Mouse (Mus musculus) liver, embryonic 11.5 days (tissue): ENCODE results near the gene Pdzrn3. TPM values are rescaled to one million over a fixed set of nuclear protein-coding genes. Genes with fewer than 3 reads are reported as not detected.

Source experiments
- ATAC-seq: fragments of 200-750 bp; cut with Nextera tagmentation; replicated peaks from 2 replicates; pipeline ENCODE4 v1.8.0; 2017; ENCODE audit warnings: moderate number of reproducible peaks, mild to moderate bottlenecking, moderate TSS enrichment, moderate library complexity; ENCODE audit not compliant: low FRiP score
- DNase-seq: peaks from one replicate; pipeline ENCODE4 v3.0.0-alpha.2; 2017; ENCODE audit warnings: low spot score
- H3K27ac ChIP-seq: fragments of 300-500 bp; sonication (generic); 2 replicates; pipeline ENCODE4 v1.5.1; 2014; ENCODE audit warnings: mild to moderate bottlenecking, low read depth, low read length, control low read depth
- H3K27me3 ChIP-seq: fragments of 300-500 bp; sonication (generic); replicated peaks from 2 replicates; pipeline ENCODE4 v1.6.1; 2014; ENCODE audit warnings: low read length, mixed read lengths; ENCODE audit not compliant: control insufficient read depth, insufficient read depth
- H3K36me3 ChIP-seq: fragments of 300-500 bp; sonication (generic); 2 replicates; pipeline ENCODE4 v1.6.1; 2014; ENCODE audit warnings: mild to moderate bottlenecking, low read length, moderate library complexity, mixed read lengths; ENCODE audit not compliant: control insufficient read depth, insufficient read depth
- H3K4me1 ChIP-seq: fragments of 300-500 bp; sonication (generic); replicated peaks from 2 replicates; pipeline ENCODE4 v1.6.1; 2014; ENCODE audit warnings: low read length, mixed read lengths; ENCODE audit not compliant: control insufficient read depth, insufficient read depth
- H3K4me2 ChIP-seq: fragments of 300-500 bp; sonication (generic); 2 replicates; pipeline ENCODE4 v1.6.1; 2014; ENCODE audit warnings: mild to moderate bottlenecking, control low read depth, moderate library complexity
- H3K4me3 ChIP-seq: fragments of 300-500 bp; sonication (generic); 2 replicates; pipeline ENCODE4 v1.5.1; 2014; ENCODE audit warnings: low read depth, low read length, control low read depth
- H3K9ac ChIP-seq: fragments of 300-500 bp; sonication (generic); 2 replicates; pipeline ENCODE4 v1.6.1; 2014; ENCODE audit warnings: low read depth, low read length, control low read depth
- H3K9me3 ChIP-seq: fragments of 300-500 bp; sonication (generic); 2 replicates; pipeline ENCODE4 v1.6.1; 2016; ENCODE audit warnings: low read length, inconsistent platforms, mixed read lengths; ENCODE audit not compliant: control insufficient read depth
- WGBS: fragments of 180-500 bp; shearing (Covaris S2); extraction: QIAGEN DNeasy Blood & Tissue Kit; methylation state at CpG from one replicate; pipeline ENCODE4 v1.1.7; 2014; 5-methylcytosine and 5-hydroxymethylcytosine counted together
- polyA plus RNA-seq: library from polyadenylated mRNA; unstranded; fragments of >200 nt; fragmentation: Nextera tagmentation; extraction: Ambion mirVana; gene quantifications from 2 replicates; pipeline ENCODE4 v1.2.1, GENCODE M21; 2014

Pdzrn3 gene
- polyA plus RNA-seq, 1 experiment from 2014 or later, result 4.8 TPM

GRCm38 (mm10) chr6:101259411-101259810 is 118.3 kb downstream of the Pdzrn3 start:
- no peak overlapping the region for H3K4me2 ChIP-seq
- 85% methylated on average over 5 of the region's 5 CpGs for WGBS
- H3K9ac ChIP-seq, result no peak overlapping the region
- no peaks in the 10 kb centered on the region for H3K9me3 ChIP-seq
- no peaks in the 10 kb centered on the region for H3K4me1 ChIP-seq
- H3K36me3 ChIP-seq, result no peaks in the 10 kb centered on the region
- no peak overlapping the region for H3K27ac ChIP-seq
- ATAC-seq (no peak), DNase-seq (no peak)
- H3K4me3 ChIP-seq, result no peak overlapping the region
- H3K27me3 ChIP-seq, result no peaks in the 10 kb centered on the region

DNA sequence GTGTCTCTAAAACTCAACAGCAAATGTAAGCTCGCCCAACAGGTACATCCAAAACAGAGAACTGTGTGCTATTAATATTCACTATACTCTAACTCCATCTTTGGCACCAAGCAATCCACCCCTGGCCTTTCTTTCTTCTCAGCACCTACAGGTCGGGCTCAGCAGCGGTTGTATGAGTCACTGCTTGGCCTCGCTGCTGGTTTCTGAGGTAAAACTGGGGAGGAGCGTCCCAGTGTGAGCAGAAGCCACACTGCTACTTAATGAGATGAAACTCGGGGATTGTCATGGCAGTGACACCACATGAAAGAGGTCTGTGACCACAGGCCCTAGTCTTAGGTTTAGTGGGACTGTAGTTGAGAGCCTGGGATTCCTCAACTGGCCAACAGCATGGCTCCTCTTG is 120.3 kb downstream of the Pdzrn3 start:
- H3K9me3 ChIP-seq, result no peaks in the 10 kb centered on the region
- no peak for ATAC-seq
- H3K4me1 ChIP-seq, result no peaks in the 10 kb centered on the region
- no peak overlapping the region for H3K4me2 ChIP-seq
- WGBS, result 81% methylated on average over 6 of the region's 6 CpGs
- no peaks in the 10 kb centered on the region for H3K36me3 ChIP-seq
- no peak for DNase-seq
- H3K9ac ChIP-seq, result no peak overlapping the region
- H3K4me3 ChIP-seq, result no peak overlapping the region
- no peaks in the 10 kb centered on the region for H3K27me3 ChIP-seq
- no peak overlapping the region for H3K27ac ChIP-seq

GRCm38 (mm10) chr6:101254652-101255051 is 123.0 kb downstream of the Pdzrn3 start:
- 59% methylated on average over 4 of the region's 4 CpGs for WGBS

DNA sequence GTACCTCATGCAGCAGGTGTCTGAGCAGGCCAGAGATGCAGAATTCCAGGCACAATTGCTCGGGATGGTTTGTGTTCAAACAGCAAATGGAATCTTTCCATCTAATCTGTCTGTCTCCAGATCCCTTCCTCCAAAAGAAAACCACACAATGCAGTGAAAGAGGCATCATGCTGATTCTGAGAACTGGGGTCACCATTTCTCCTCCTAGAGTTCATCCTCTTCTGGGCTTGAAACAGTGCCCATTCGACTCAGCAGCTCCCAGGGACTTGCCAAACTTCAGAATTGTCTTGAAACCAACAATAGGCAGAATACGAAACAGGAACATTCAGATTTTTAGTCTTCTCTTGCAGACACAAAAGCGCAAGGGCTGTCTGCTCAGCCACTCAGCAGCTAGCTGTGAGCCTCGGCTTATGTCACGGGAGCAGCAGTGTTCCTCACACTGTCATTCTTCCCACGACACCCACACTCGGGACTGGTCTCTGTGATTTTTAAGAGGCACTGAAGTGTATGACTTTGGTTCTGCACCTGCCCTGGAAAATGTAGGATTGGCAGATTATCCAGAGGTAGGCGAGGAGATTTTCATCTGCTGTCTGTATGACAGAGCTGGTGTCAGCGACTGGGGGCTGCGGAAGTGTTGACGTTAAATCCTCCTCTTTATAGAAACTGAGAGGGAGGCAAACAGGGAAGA is 125.6 kb downstream of the Pdzrn3 start:
- no peaks in the 10 kb centered on the region for H3K9me3 ChIP-seq
- H3K27me3 ChIP-seq, result no peaks in the 10 kb centered on the region
- H3K36me3 ChIP-seq, result no peaks in the 10 kb centered on the region
- DNase-seq (no peak), ATAC-seq (no peak)
- H3K27ac ChIP-seq, result no peak overlapping the region
- no peak overlapping the region for H3K4me2 ChIP-seq
- no peak overlapping the region for H3K4me3 ChIP-seq
- WGBS, result 76% methylated on average over 12 of the region's 12 CpGs
- H3K4me1 ChIP-seq, result no peaks in the 10 kb centered on the region; the same call in 1 of the 2 replicates
- H3K9ac ChIP-seq, result no peak overlapping the region

More at GRCm38 (mm10) chr6:101254652-101255051, 123.0 kb downstream of the Pdzrn3 start:
- no peak for DNase-seq
- Histone ChIP-seq H3K9me3 (no peaks in the 10 kb centered on the region), H3K27me3 (no peaks in the 10 kb centered on the region), H3K36me3 (no peaks in the 10 kb centered on the region), H3K27ac (no peak overlapping the region), H3K4me1 (no peaks in the 10 kb centered on the region; the same call in 1 of the 2 replicates), H3K4me2 (no peak overlapping the region), H3K9ac (no peak overlapping the region), H3K4me3 (no peak overlapping the region)
- no peak for ATAC-seq

DNA sequence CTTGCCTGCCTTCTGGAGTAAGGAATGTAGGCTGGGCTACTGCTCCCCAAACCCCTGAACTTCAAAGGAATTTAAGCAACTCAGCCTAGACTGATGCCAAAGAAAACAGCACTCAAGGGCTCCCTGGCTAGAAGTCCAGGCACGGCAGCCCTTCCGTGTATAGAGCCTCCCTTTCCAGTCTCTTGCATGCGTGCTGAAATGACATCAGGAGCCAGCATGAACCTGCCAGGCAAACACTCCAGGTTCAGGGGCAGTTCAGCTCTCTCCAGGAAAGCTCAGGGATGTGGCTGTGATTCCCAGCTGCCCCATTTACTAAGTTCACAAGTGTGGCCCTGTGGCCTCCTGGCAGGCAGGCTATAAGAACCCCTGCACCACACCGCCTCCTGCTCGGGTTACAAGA is 126.5 kb downstream of the Pdzrn3 start:
- no peaks in the 10 kb centered on the region for H3K9me3 ChIP-seq
- ATAC-seq (no peak), DNase-seq (no peak)
- H3K4me1 ChIP-seq, result no peaks in the 10 kb centered on the region; the same call in 1 of the 2 replicates
- H3K27me3 ChIP-seq, result no peaks in the 10 kb centered on the region
- H3K9ac ChIP-seq, result no peak overlapping the region
- H3K27ac ChIP-seq, result no peak overlapping the region
- no peak overlapping the region for H3K4me3 ChIP-seq
- H3K4me2 ChIP-seq, result no peak overlapping the region
- WGBS, result 72% methylated on average over 5 of the region's 5 CpGs
- H3K36me3 ChIP-seq, result no peaks in the 10 kb centered on the region

GRCm38 (mm10) chr6:101246137-101246536 is 131.6 kb downstream of the Pdzrn3 start:
- Histone ChIP-seq H3K4me2 (no peak overlapping the region), H3K9ac (no peak overlapping the region), H3K4me1 (no peaks in the 10 kb centered on the region; the same call in 1 of the 2 replicates), H3K27ac (no peak overlapping the region), H3K4me3 (no peak overlapping the region), H3K36me3 (no peaks in the 10 kb centered on the region), H3K27me3 (no peaks in the 10 kb centered on the region), H3K9me3 (no peaks in the 10 kb centered on the region)
- DNase-seq (no peak), ATAC-seq (no peak)
- WGBS, result 74% methylated on average over 4 of the region's 4 CpGs

GRCm38 (mm10) chr6:101244355-101244754 is 133.3 kb downstream of the Pdzrn3 start:
- no peak overlapping the region for H3K27ac ChIP-seq
- H3K27me3 ChIP-seq, result no peaks in the 10 kb centered on the region
- DNase-seq (no peak), ATAC-seq (no peak)
- H3K4me3 ChIP-seq, result no peak overlapping the region
- no peaks in the 10 kb centered on the region for H3K4me1 ChIP-seq
- no peaks in the 10 kb centered on the region for H3K9me3 ChIP-seq
- no peaks in the 10 kb centered on the region for H3K36me3 ChIP-seq
- 83% methylated on average over 3 of the region's 3 CpGs for WGBS
- H3K4me2 ChIP-seq, result no peak overlapping the region
- H3K9ac ChIP-seq, result no peak overlapping the region

DNA sequence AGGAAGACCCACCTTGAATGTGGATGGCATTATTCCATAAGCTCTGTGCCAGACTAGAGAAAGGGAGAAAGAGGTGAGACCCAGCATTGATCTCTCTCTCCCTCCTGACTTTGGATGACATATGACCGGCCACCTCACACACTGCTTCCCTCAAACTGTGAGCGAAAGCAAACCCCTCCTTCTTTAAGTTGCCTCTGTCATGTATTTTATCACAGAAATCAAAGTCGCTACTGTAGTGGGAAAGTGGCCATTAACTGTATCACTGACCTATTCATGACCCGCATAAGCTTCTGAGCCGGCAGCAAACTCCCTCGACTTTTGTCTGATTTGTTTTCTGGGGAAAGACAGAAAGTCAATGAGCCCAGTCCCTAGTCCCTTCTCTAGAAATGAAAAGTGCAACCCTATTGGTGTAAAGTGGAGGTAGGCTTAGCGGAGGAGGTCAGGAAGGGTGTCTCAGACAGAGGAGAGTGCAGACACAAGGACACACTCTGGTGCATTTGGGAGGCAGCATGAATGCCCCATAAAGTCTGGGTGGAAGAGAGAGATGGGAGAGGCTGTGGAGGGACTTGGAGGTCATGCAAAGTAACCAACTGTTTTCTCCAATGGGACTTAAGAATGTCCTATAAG is 134.4 kb downstream of the Pdzrn3 start:
- WGBS, result 77% methylated on average over 7 of the region's 7 CpGs
- Histone ChIP-seq H3K36me3 (no peaks in the 10 kb centered on the region), H3K4me3 (no peak overlapping the region), H3K27ac (no peak overlapping the region), H3K4me1 (no peaks in the 10 kb centered on the region), H3K9ac (no peak overlapping the region), H3K27me3 (no peaks in the 10 kb centered on the region), H3K4me2 (no peak overlapping the region), H3K9me3 (no peaks in the 10 kb centered on the region)
- no peak for DNase-seq
- ATAC-seq, result no peak
